Comparison of ENCODE assay signal across 8 mouse cellular contexts in the genomic region with DNA sequence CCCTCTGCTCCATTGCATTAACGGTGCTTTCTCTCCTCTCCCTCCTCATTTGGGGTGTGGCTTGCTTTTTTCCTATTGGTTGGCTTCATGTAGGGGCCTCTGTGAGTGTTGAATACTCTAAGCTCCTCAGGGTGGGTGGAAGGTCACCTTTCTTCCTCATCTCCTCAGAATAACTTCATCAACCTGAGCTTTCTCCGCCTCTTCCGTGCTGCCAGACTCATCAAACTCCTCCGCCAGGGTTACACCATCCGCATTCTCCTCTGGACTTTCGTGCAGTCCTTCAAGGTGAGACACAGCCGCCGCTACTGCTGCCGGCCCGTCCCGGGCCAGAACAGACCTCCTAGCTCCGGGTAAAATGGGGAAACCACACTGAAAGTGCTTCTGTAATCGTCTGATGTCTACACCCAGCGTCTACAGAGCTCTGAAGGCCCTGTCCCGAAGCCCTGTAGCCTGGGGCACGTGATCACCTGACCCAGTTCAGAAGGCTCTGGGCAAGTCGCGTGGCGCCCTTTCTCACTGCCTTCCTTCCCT.
DNase-seq lines count a peak whose midpoint lies in the region; ATAC-seq and TF ChIP-seq lines count a peak whose summit lies in the region.

No protein-coding gene starts in this region.

- no peaks in the 10 kb centered on the region for H3K9me3 ChIP-seq in lung, embryonic 14.5 days (ENCODE audit: low read depth, low read length)
- H3K9me3 ChIP-seq in embryonic facial prominence, embryonic 14.5 days (ENCODE audit: control insufficient read depth, low read length), result no peaks in the 10 kb centered on the region
- no peaks in the 10 kb centered on the region for H3K9me3 ChIP-seq in limb, embryonic 10.5 days (replicated peaks)
- no peaks in the 10 kb centered on the region for H3K9me3 ChIP-seq in neural tube, embryonic 14.5 days (ENCODE audit: control insufficient read depth, low read length)

- peak overlapping the region; percentile 65 for H3K4me2 ChIP-seq in lung, embryonic 14.5 days
- peak overlapping the region; percentile 69 for H3K4me2 ChIP-seq in embryonic facial prominence, embryonic 14.5 days (ENCODE audit: low read depth, low read length)
- peak overlapping the region; percentile 42; the same call in 1 of the 2 replicates for H3K4me2 ChIP-seq in neural tube, embryonic 14.5 days (ENCODE audit: low read depth, low read length)

- H3K27ac ChIP-seq in lung, embryonic 14.5 days (ENCODE audit: low read depth), result no peak overlapping the region
- H3K27ac ChIP-seq in embryonic facial prominence, embryonic 14.5 days (replicated peaks; ENCODE audit: low read depth, low read length), result no peak overlapping the region
- H3K27ac ChIP-seq in limb, embryonic 10.5 days, result peak overlapping the region; percentile 84
- no peak overlapping the region for H3K27ac ChIP-seq in neural tube, embryonic 14.5 days (ENCODE audit: low read depth, low read length)

- peak overlapping the region; percentile 36; the same call in 1 of the 2 replicates for H3K9ac ChIP-seq in lung, embryonic 14.5 days
- H3K9ac ChIP-seq in embryonic facial prominence, embryonic 14.5 days (ENCODE audit: low read depth, low read length), result peak overlapping the region; percentile 67
- peak overlapping the region; percentile 25; the same call in 1 of the 2 replicates for H3K9ac ChIP-seq in neural tube, embryonic 14.5 days (replicated peaks; ENCODE audit: low read depth, low read length)

- no peaks in the 10 kb centered on the region for H3K36me3 ChIP-seq in lung, embryonic 14.5 days (ENCODE audit: insufficient read depth)
- H3K36me3 ChIP-seq in embryonic facial prominence, embryonic 14.5 days (ENCODE audit: control insufficient read depth, insufficient read depth, low read length), result no peaks in the 10 kb centered on the region
- no peaks in the 10 kb centered on the region for H3K36me3 ChIP-seq in limb, embryonic 10.5 days
- H3K36me3 ChIP-seq in neural tube, embryonic 14.5 days (ENCODE audit: control insufficient read depth, insufficient read depth, low read length), result peaks cover 7% of the 10 kb centered on the region; the same call in 1 of the 2 replicates

- H3K4me3 ChIP-seq in lung, embryonic 14.5 days (ENCODE audit: low read depth, low read length), result peak overlapping the region; percentile 37
- H3K4me3 ChIP-seq in embryonic facial prominence, embryonic 14.5 days (ENCODE audit: low read depth, low read length), result peak overlapping the region; percentile 37
- H3K4me3 ChIP-seq in limb, embryonic 10.5 days, result peak overlapping the region; percentile 48
- H3K4me3 ChIP-seq in neural tube, embryonic 14.5 days (ENCODE audit: low read depth, low read length), result no peak overlapping the region

- peaks cover 5% of the 10 kb centered on the region; the same call in 1 of the 2 replicates for H3K4me1 ChIP-seq in lung, embryonic 14.5 days (ENCODE audit: insufficient read depth)
- H3K4me1 ChIP-seq in embryonic facial prominence, embryonic 14.5 days (ENCODE audit: control insufficient read depth, insufficient read depth, low read length), result peaks cover 19% of the 10 kb centered on the region
- peaks cover 28% of the 10 kb centered on the region for H3K4me1 ChIP-seq in limb, embryonic 10.5 days
- peaks cover 14% of the 10 kb centered on the region for H3K4me1 ChIP-seq in neural tube, embryonic 14.5 days (ENCODE audit: control insufficient read depth, insufficient read depth, low read length)

- peaks cover 12% of the 10 kb centered on the region for H3K27me3 ChIP-seq in lung, embryonic 14.5 days (ENCODE audit: insufficient read depth, low read length)
- H3K27me3 ChIP-seq in embryonic facial prominence, embryonic 14.5 days (replicated peaks; ENCODE audit: control insufficient read depth, insufficient read depth, low read length), result peaks cover 7% of the 10 kb centered on the region; the same call in 1 of the 2 replicates
- peaks cover 69% of the 10 kb centered on the region for H3K27me3 ChIP-seq in limb, embryonic 10.5 days (ENCODE audit: low read depth, poor library complexity, severe bottlenecking)
- H3K27me3 ChIP-seq in neural tube, embryonic 14.5 days (ENCODE audit: control insufficient read depth, insufficient read depth, low read length), result no peaks in the 10 kb centered on the region

- WGBS in lung, embryonic 14.5 days, result 4% methylated on average over 19 of the region's 19 CpGs
- 2% methylated on average over 19 of the region's 19 CpGs for WGBS in embryonic facial prominence, embryonic 14.5 days
- WGBS in limb, embryonic 10.5 days, result 4% methylated on average over 19 of the region's 19 CpGs
- 11% methylated on average over 19 of the region's 19 CpGs for WGBS in neural tube, embryonic 14.5 days

- no peak for TF ChIP-seq CTCF in lung, embryonic 14.5 days (IDR thresholded peaks at IDR 0.05; ENCODE audit: low read depth)

- ATAC-seq in lung, embryonic 14.5 days (ENCODE audit: insufficient read depth), result peak; percentile 36; the same call in 1 of the 2 replicates
- ATAC-seq in embryonic facial prominence, embryonic 14.5 days (ENCODE audit: low read depth), result peak; percentile 65
- no peak for ATAC-seq in neural tube, embryonic 14.5 days (ENCODE audit: low read depth)

- DNase-seq in lung, embryonic 14.5 days, result peak; percentile 14
- DNase-seq in lung, postnatal 36 days, result no peak
- peak; percentile 35 for DNase-seq in embryonic facial prominence, embryonic 14.5 days (ENCODE audit: low spot score)
- DNase-seq in limb, embryonic 10.5 days (ENCODE audit: low spot score), result peak; percentile 59
- no peak for DNase-seq in cerebellum, adult 11 months
- no peak for DNase-seq in gastrocnemius, postnatal 10 days
- DNase-seq in c-Kit-positive CD71-positive TER-119-positive erythroid progenitor cells, embryonic 14.5 days (ENCODE audit: low spot score), result no peak

Comparison
In these comparisons a context has a peak if more than half of its experiments do, and no peak if none do; other contexts are left out.
1. DNase-seq: peak in lung, embryonic 14.5 days (single experiment), embryonic facial prominence, embryonic 14.5 days (single experiment) and limb, embryonic 10.5 days (single experiment); none in lung, postnatal 36 days (single experiment), cerebellum, adult 11 months (single experiment), gastrocnemius, postnatal 10 days (single experiment) and c-Kit-positive CD71-positive TER-119-positive erythroid progenitor cells, embryonic 14.5 days (single experiment).
2. Peak in every context shown above with its lines, with median percentiles within 50 percentile points of each other: H3K4me2 ChIP-seq and H3K9ac ChIP-seq.